Mouse (Mus musculus) midbrain, embryonic 13.5 days (tissue): Measurements from ENCODE around the gene Prkag1. TPM values are rescaled to one million over a fixed set of nuclear protein-coding genes. Genes with fewer than 3 reads are reported as not detected.

ENCODE experiments used
- ATAC-seq: fragments of 200-750 bp; cut with Nextera tagmentation; 2 replicates; pipeline ENCODE4 v1.8.0; 2017; ENCODE audit warnings: mild to moderate bottlenecking, moderate TSS enrichment, moderate library complexity
- H3K27ac ChIP-seq: fragments of 300-500 bp; sonication (generic); 2 replicates; pipeline ENCODE4 v1.5.1; 2015; ENCODE audit warnings: inconsistent platforms, mild to moderate bottlenecking, moderate library complexity
- H3K27me3 ChIP-seq: fragments of 300-500 bp; sonication (generic); 2 replicates; pipeline ENCODE4 v1.6.1; 2015; ENCODE audit warnings: mild to moderate bottlenecking, inconsistent platforms
- H3K36me3 ChIP-seq: fragments of 300-500 bp; sonication (generic); 2 replicates; pipeline ENCODE4 v1.6.1; 2015; ENCODE audit warnings: mild to moderate bottlenecking, inconsistent platforms
- H3K4me1 ChIP-seq: fragments of 300-500 bp; sonication (generic); replicated peaks from 2 replicates; pipeline ENCODE4 v1.6.1; 2015; ENCODE audit warnings: inconsistent platforms
- H3K4me2 ChIP-seq: fragments of 300-500 bp; sonication (generic); replicated peaks from 2 replicates; pipeline ENCODE4 v1.6.1; 2015; ENCODE audit warnings: moderate library complexity, mild to moderate bottlenecking, inconsistent platforms
- H3K4me3 ChIP-seq: fragments of 300-500 bp; sonication (generic); replicated peaks from 2 replicates; pipeline ENCODE4 v1.5.1; 2015; ENCODE audit warnings: mild to moderate bottlenecking, inconsistent platforms
- H3K9ac ChIP-seq: fragments of 300-500 bp; sonication (generic); replicated peaks from 2 replicates; pipeline ENCODE4 v1.6.1; 2015; ENCODE audit warnings: mild to moderate bottlenecking, inconsistent platforms
- H3K9me3 ChIP-seq: fragments of 300-500 bp; sonication (generic); 2 replicates; pipeline ENCODE4 v1.6.1; 2016; ENCODE audit warnings: mild to moderate bottlenecking, inconsistent platforms
- WGBS: fragments of 180-500 bp; shearing (Covaris S2); methylation state at CpG from one replicate; pipeline ENCODE4 v1.1.7; 2015; 5-methylcytosine and 5-hydroxymethylcytosine counted together
- polyA plus RNA-seq: library from polyadenylated mRNA; unstranded; fragments of >200 nt; fragmentation: Nextera tagmentation; extraction: Ambion mirVana; gene quantifications from 2 replicates; pipeline ENCODE4 v1.2.1, GENCODE M21; 2015

The Prkag1 gene
- polyA plus RNA-seq, 1 experiment from 2014 or later: 83.3 TPM

- no peak overlapping the region for H3K9ac ChIP-seq
- H3K4me2 ChIP-seq: no peak overlapping the region
- no peak overlapping the region for H3K4me3 ChIP-seq
- peaks cover 40% of the 10 kb centered on the region for H3K4me1 ChIP-seq
- no peak overlapping the region for H3K27ac ChIP-seq
- no peak for ATAC-seq
- peaks cover 59% of the 10 kb centered on the region for H3K36me3 ChIP-seq
- 93% methylated on average over 8 of the region's 8 CpGs for WGBS
- no peaks in the 10 kb centered on the region for H3K9me3 ChIP-seq
- H3K27me3 ChIP-seq: no peaks in the 10 kb centered on the region
These were observed 34.5 kb upstream of the Prkag1 start for GRCm38 (mm10) chr15:98865771-98866170.

- Histone ChIP-seq H3K27ac (no peak overlapping the region), H3K36me3 (peaks cover 67% of the 10 kb centered on the region), H3K4me3 (no peak overlapping the region), H3K4me2 (no peak overlapping the region), H3K4me1 (peaks cover 34% of the 10 kb centered on the region), H3K9ac (no peak overlapping the region), H3K27me3 (no peaks in the 10 kb centered on the region), H3K9me3 (no peaks in the 10 kb centered on the region)
- ATAC-seq: no peak
- WGBS: 97% methylated on average over 6 of the region's 6 CpGs
These were observed 33.6 kb upstream of the Prkag1 start for GRCm38 (mm10) chr15:98864951-98865350.

DNA sequence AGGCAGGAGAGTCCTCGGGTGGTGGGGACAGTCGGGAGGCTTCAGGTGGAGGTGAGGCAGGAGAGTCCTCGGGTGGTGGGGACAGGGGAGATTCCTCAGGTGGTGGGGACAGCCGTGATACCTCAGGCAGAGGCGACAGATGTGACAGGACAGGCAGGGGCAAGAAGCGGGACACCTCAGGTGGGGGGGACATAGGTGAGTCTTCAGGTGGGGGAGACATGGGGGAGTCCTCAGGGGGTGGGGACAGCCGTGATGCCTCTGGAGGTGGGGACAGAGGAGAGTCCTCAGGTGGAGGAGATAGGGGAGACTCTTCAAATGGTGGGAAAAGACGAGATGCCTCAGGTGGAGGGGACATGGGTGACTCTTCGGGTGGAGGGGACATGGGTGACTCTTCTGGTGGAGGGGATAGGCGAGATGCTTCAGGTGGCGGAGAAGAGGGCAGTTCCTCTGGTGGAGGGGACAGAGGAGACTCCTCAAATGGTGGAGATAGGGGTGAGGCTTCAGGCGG lies 32.2 kb upstream of the Prkag1 start:
- 93% methylated on average over 12 of the region's 12 CpGs for WGBS
- H3K36me3 ChIP-seq: peaks cover 81% of the 10 kb centered on the region
- H3K9me3 ChIP-seq: no peaks in the 10 kb centered on the region
- no peak overlapping the region for H3K27ac ChIP-seq
- H3K4me3 ChIP-seq: no peak overlapping the region
- no peak for ATAC-seq
- H3K4me2 ChIP-seq: no peak overlapping the region
- H3K9ac ChIP-seq: no peak overlapping the region
- peaks cover 20% of the 10 kb centered on the region for H3K4me1 ChIP-seq
- no peaks in the 10 kb centered on the region for H3K27me3 ChIP-seq

- Histone ChIP-seq H3K27ac (no peak overlapping the region), H3K9me3 (no peaks in the 10 kb centered on the region), H3K4me2 (no peak overlapping the region), H3K36me3 (peaks cover 98% of the 10 kb centered on the region), H3K27me3 (no peaks in the 10 kb centered on the region), H3K4me1 (peaks cover 3% of the 10 kb centered on the region), H3K4me3 (no peak overlapping the region), H3K9ac (no peak overlapping the region)
- 90% methylated on average over 21 of the region's 21 CpGs for WGBS
- no peak for ATAC-seq
These were observed 30.5 kb upstream of the Prkag1 start for GRCm38 (mm10) chr15:98861701-98862410.

GRCm38 (mm10) chr15:98860921-98861320 lies 29.6 kb upstream of the Prkag1 start:
- no peak overlapping the region for H3K4me2 ChIP-seq
- no peaks in the 10 kb centered on the region for H3K27me3 ChIP-seq
- no peaks in the 10 kb centered on the region for H3K9me3 ChIP-seq
- no peak overlapping the region for H3K4me3 ChIP-seq
- peaks cover 100% of the 10 kb centered on the region for H3K36me3 ChIP-seq
- ATAC-seq: no peak
- no peak overlapping the region for H3K27ac ChIP-seq
- H3K4me1 ChIP-seq: no peaks in the 10 kb centered on the region
- H3K9ac ChIP-seq: no peak overlapping the region
- 95% methylated on average over 18 of the region's 18 CpGs for WGBS

DNA sequence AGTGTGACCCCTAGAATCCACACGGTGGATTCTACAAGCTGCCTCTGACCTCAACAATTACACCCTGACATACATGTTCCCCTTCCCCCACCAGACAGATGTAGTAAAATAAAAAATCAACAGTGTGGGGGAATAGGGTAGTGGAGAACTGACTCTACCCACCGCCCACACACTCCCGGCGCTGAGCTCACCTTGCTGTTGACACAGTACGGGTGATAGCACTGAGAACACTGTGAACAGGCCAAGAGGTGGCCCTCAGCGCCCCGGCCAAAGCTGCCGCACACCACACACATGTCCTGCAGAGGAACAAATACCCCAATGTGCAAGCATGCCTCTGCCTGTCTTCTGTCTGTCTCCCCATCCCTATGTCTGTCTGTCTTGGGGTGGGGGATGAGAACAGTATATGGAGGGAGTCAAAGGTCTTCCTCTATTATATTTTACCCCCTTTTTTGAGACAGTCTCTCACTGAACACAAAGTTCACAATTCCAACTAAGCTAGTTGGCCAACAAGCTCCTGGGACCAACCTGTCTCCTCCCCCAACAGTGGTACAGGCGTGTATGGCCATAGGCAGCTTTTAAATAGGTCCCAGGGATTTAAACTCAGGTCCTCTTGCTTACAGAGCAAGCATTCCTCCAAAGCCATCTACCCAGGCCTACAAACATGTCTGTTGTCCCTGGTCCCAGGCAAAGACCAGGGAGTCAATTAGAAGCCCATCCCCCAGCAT lies 28.2 kb upstream of the Prkag1 start:
- Histone ChIP-seq H3K36me3 (peaks cover 100% of the 10 kb centered on the region), H3K9me3 (no peaks in the 10 kb centered on the region), H3K4me3 (no peak overlapping the region), H3K27ac (no peak overlapping the region), H3K9ac (no peak overlapping the region), H3K4me1 (no peaks in the 10 kb centered on the region), H3K4me2 (no peak overlapping the region), H3K27me3 (no peaks in the 10 kb centered on the region)
- ATAC-seq: no peak
- 89% methylated on average over 9 of the region's 9 CpGs for WGBS

GRCm38 (mm10) chr15:98854214-98854613 lies 22.9 kb upstream of the Prkag1 start:
- Histone ChIP-seq H3K36me3 (peaks cover 100% of the 10 kb centered on the region), H3K27me3 (no peaks in the 10 kb centered on the region)
- 95% methylated on average over 16 of the region's 16 CpGs for WGBS

DNA sequence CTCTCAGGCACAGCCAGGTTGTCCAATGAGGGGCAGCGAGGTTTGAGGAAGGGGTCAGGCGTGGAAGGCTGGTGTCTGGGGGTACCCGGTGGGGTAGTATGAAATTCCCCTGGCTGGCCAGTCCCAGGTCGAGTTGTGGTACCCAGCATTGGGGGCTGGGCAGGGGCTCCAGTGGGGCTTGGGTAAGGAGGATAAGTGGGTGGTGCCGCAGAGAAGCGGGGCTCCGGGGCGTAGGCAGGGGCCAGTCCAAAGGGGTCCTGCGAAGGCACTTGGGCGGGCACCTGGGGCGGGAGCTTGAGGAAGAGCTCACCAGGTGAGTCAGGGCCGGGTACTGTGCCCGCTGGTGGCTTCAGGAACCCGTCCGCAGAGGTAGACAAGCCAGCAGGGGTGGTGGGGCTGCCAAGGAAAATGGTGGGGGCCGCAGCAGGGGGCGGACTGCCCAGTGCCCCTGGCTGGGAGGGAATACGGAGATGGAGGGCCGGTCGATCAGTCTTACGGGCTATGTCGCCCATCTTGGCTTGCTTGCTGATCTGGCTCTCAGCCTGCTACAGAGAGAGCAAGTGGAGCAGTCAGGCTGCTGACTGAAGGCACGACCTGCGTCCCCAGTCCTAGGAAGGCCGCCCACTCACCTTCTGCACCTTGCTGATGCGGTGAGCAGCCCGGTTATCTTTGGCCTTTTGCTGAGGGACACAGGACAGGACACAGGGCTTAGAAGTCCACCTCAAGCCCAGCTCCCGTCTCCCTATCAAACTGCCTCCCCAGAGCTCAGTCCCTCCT lies 22.0 kb upstream of the Prkag1 start:
- H3K36me3 ChIP-seq: peaks cover 100% of the 10 kb centered on the region
- H3K27me3 ChIP-seq: no peaks in the 10 kb centered on the region
- no peaks in the 10 kb centered on the region for H3K4me1 ChIP-seq
- no peak overlapping the region for H3K9ac ChIP-seq
- WGBS: 94% methylated on average over 28 of the region's 28 CpGs
- no peak overlapping the region for H3K4me3 ChIP-seq
- no peak overlapping the region for H3K27ac ChIP-seq
- H3K4me2 ChIP-seq: no peak overlapping the region
- H3K9me3 ChIP-seq: no peaks in the 10 kb centered on the region
- ATAC-seq: 0 out of 2 replicates have a peak, but pooled peaks have one; percentile 32

More at GRCm38 (mm10) chr15:98854214-98854613, 22.9 kb upstream of the Prkag1 start:
- Histone ChIP-seq H3K9ac (no peak overlapping the region), H3K4me1 (no peaks in the 10 kb centered on the region), H3K9me3 (no peaks in the 10 kb centered on the region), H3K4me2 (no peak overlapping the region), H3K4me3 (no peak overlapping the region), H3K27ac (no peak overlapping the region)
- ATAC-seq: no peak

DNA sequence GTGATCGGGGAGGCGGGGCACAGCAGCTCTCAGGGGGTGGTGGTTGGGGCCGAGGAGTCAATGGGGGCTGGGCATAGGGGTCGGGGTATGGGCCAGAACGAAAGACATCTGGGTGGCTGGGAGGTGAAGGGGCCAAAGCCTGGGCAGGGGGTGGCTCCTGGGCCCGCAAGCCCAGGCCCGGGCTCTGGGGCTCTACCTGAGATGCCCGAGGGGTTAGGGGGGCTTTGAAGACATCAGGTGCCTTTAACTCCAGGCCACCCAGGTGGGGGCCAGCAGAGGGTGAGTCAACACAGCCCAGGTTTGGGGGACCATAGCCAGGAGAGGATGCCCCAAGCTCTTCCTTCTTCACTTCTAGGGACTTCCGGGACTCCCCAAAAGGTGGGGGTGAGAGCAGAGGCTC lies 21.4 kb upstream of the Prkag1 start:
- Histone ChIP-seq H3K9ac (no peak overlapping the region), H3K4me3 (no peak overlapping the region), H3K9me3 (no peaks in the 10 kb centered on the region), H3K36me3 (peaks cover 100% of the 10 kb centered on the region), H3K27me3 (no peaks in the 10 kb centered on the region), H3K27ac (no peak overlapping the region), H3K4me1 (no peaks in the 10 kb centered on the region), H3K4me2 (no peak overlapping the region)
- ATAC-seq: peak; percentile 60; the same call in 1 of the 2 replicates
- WGBS: 91% methylated on average over 9 of the region's 9 CpGs

GRCm38 (mm10) chr15:98852071-98852470 lies 20.8 kb upstream of the Prkag1 start:
- H3K4me1 ChIP-seq: no peaks in the 10 kb centered on the region
- 0 out of 2 replicates have a peak, but pooled peaks have one; percentile 25 for ATAC-seq
- no peak overlapping the region for H3K4me3 ChIP-seq
- no peaks in the 10 kb centered on the region for H3K9me3 ChIP-seq
- peaks cover 100% of the 10 kb centered on the region for H3K36me3 ChIP-seq
- H3K9ac ChIP-seq: no peak overlapping the region
- no peak overlapping the region for H3K4me2 ChIP-seq
- no peaks in the 10 kb centered on the region for H3K27me3 ChIP-seq
- WGBS: 97% methylated on average over 9 of the region's 9 CpGs
- no peak overlapping the region for H3K27ac ChIP-seq

DNA sequence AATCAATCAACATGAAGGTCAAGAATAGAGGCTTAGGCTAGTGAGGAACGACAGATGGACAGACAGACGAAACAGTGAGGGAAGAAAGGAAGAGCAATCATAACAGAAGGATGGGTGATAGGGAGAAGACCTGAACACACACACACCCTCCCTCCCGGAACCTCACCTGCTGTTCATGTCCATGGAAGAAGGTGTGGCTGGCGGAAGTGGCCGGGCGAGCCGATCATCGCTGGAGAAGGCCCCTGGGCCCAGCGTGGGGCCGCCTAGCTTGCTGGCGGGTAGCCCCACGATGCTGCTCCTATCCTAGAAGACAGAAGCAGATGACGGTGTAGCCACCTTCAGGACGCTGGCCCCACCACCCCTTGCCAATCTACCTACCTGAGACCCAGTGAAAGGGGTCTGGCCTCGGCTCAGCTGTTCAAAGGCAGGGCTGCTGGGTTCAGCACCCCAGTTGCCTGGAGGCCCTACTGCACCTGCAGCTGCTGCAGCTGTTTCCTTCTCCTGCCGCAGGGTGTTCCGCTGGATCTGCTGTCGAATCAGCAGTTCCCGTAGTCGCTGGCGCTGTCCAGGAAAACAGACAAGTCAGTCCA lies 20.0 kb upstream of the Prkag1 start:
- ATAC-seq: no peak
- no peaks in the 10 kb centered on the region for H3K4me1 ChIP-seq
- H3K9me3 ChIP-seq: no peaks in the 10 kb centered on the region
- no peak overlapping the region for H3K4me2 ChIP-seq
- no peak overlapping the region for H3K27ac ChIP-seq
- no peak overlapping the region for H3K4me3 ChIP-seq
- 92% methylated on average over 21 of the region's 21 CpGs for WGBS
- no peak overlapping the region for H3K9ac ChIP-seq
- no peaks in the 10 kb centered on the region for H3K27me3 ChIP-seq
- H3K36me3 ChIP-seq: peaks cover 100% of the 10 kb centered on the region
